Mouse (Mus musculus) erythroid progenitor cell, adult 5-6 weeks (primary cell): ENCODE data around the gene Washc1. TPM values are rescaled to one million over a fixed set of nuclear protein-coding genes. Genes with fewer than 3 reads are reported as not detected.
A peak's percentile ranks its signal among the peaks of the same experiment; 100 is the strongest.
"Not testable (repeated sequence)": the region's sequence is repeated elsewhere in the genome, so short reads cannot be mapped to it uniquely, and the experiment has no call there.

Experiments used
- ATAC-seq: replicated peaks from 2 replicates; pipeline ENCODE4 v1.8.0; 2016; ENCODE audit warnings: moderate number of reproducible peaks, mild to moderate bottlenecking, moderate TSS enrichment, inconsistent platforms; ENCODE audit not compliant: poor library complexity, low FRiP score, severe bottlenecking
- total RNA-seq, 2 experiments: library from RNA; stranded (forward) in 1 of 2; stranded (reverse) in 1 of 2; fragments of 150-400 nt in 1 of 2; fragments of 186-747, 209-891 nt in 1 of 2; gene quantifications; 2 replicates each; pipeline versions ENCODE4 v1.2.3 to v1.2.4; 2015 to 2017; ENCODE audit warnings: low replicate concordance in 2 of 2

Washc1 gene
- 8.0 and 15.1 TPM in 2 replicates for total RNA-seq (2015; ENCODE audit: low replicate concordance)
- total RNA-seq (2017; ENCODE audit: low replicate concordance), result 3.2 and 5.2 TPM in 2 replicates

DNA sequence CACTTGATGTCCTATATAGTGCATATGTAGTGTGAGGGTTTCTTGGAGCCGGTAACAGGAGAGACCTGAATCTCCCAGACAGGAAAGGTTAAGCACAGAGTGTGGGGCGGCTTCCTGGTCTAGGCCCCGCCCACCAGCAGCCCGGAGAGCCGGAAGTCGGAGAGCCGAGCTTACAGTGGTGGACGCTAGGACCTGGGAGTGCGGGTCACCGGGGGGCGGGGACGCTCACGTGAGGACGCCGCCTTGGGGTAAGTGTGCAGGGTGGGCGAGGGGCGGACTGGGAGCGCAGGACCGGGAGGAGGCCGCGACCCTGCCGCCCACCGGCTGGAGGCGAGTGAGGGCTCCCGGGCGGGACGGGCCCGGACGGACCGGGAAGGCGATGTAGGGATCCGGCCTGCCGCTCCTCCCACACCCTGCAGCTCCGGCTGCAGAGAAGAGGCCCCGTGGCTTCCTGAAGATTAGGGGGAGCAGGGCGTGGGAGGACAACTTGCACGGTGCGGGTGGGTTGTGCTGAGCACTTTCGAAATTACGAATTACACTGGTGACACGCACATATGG is at the start of gene Washc1:
Washc1 (plus strand) TSS at position 144 of the 558 bp plus-strand sequence.
- ATAC-seq, result peak; percentile 97

DNA sequence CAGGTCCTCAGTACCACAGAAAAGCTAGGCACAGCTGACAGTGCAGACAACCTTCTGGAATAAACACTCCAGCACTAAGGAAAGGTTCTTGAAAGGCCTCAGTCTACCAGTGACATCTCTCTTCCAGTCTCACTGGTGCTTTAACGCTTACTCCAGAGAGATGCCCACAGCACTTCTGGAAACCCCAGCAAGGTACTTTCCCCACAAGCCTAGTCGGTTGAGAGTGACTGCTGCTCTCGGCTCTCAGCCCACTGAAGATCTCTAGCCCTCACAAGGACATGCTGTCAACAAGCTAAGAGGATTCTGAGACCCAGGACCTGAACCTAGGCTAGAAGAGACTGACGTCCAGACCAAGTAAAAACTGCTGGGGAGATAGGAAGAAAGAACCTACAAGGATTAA is 46.2 kb upstream of the Washc1 start:
- ATAC-seq, result no peak

DNA sequence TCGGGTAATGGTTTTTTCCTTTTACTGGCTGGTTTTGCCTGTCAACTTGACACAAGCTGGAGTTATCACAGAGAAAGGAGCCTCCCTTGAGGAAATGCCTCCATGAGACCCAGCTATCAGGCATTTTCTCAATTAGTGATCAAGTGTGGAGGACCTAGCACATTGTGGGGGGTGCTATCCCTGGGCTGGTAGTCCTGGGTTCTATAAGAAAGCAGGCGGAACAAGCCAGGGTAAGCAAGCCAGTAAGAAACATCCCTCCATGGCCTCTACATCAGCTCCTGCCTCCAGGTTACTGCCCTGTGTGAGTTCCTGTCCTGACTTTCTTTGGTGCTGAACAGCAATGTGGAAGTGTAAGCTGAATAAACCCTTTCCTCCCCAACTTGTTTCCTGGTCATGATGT is 42.3 kb upstream of the Washc1 start:
- ATAC-seq, result not testable (repeated sequence)

DNA sequence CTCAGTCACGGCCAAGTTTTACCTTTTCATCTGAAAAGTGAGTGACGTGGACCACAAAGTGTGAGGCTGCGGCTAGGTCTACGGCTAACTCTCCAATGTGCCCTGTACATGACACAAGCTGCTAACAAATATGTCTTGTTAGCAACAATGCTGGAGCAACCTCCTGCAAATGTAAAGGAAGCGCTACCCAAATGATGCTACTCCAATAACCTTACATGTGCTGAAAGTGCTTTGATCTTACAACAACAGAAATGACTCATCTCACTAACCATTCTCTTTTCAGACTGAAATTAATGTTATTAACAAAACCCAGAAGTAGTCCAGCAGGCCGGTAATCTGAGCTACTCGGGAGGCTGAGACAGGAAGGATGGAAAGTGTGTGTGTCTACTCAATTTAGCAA is 37.4 kb upstream of the Washc1 start:
- ATAC-seq, result no peak

DNA sequence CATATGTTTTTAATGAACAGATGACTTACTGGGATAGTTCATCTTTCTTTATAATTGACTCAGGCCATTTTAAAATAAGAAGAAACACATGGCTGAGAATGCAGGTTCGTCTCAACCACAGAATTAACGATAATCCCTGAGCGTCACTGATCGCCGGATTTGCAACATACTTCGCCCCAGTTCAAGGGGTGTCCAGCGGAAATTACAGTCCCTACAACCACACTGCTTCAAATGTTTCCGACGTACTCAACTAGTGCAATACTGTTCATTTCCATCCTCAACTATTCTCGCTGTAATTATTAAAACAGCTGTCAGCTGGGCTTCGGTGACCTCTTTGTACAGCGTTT is 35.5 kb upstream of the Washc1 start:
- ATAC-seq, result peak; percentile 15; the same call in 1 of the 2 replicates

DNA sequence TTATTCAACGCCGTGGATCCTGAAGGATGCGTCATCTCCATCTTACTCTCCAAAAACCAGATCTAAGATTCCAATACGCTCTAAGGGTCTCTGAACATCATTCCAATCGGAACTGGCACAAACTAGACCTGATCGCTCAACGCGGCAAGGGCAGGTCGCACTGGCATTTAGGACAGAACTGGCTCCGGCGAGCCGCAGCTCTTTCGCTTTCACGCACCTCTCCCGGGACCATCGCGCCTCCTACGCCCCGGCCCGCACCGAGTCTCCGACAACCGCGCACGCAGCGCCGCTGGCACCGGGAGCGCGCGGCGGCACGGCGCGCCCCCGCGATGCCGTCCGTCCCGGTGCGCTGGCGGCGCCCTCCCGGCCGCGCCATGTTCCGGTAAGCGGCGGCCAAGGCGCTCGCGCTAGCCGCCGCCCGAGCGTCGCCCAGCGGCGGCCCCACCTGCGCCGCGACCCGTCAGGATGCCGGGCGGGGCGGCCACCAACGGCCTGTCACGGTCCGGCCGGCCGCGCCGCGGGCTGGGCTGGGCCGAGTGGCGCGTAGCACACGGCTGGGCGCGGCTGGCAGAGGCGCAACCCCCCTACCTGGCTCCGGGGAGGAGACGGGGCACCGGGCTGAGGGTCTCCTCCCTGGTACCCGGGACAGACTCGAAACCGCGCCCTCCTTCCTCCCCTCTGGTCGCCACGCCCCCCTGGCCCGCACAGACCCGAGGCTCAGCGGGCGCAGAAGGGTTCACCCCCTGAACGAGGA is 35.0 kb upstream of the Washc1 start:
- peak; percentile 62 for ATAC-seq

DNA sequence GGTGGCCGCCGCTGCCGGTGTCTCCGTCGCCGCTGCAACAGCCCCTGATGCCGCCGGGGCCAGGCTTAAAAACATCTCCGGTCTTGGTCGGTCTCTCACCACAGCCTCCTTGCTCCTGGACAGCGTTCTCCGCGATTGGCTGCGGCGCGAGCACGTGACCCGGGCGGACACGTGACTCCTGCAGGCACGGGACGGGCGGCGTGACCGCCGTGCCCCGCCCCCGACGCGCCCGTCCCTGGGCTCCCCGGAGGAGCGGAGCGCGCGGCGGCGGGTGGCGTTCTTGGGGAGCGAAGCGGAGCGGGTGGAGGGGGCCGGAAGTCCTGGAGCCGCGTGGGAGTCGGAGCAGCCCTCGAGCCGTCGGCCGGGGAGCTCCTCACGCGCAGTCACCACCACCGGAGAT is 34.4 kb upstream of the Washc1 start, which contains the start of gene Ankrd12:
Ankrd12 (minus strand) TSS at position 156 of the 400 bp plus-strand sequence.
- ATAC-seq, result peak; percentile 92

DNA sequence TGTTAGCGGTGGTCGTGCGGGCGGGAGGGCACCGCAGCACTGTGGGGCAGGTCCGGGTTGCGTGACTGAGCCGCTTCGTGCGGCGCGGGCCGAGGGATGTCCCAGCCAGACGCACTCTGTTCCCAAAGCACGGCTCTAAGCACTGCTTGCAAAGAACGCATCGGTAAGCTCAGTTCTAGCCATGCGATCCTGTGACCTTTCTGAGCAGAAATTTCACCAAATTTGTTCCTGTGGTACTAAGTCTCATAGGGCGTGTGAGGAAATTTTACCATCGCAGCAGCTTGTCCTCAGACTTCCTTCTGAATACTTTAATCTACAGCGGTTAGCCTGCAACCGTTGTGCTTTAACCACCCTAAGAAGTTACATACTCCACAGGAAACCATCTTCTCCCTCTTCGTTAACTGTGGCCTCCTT is 33.9 kb upstream of the Washc1 start:
- ATAC-seq, result 0 out of 2 replicates have a peak, but pooled peaks have one; percentile 17

DNA sequence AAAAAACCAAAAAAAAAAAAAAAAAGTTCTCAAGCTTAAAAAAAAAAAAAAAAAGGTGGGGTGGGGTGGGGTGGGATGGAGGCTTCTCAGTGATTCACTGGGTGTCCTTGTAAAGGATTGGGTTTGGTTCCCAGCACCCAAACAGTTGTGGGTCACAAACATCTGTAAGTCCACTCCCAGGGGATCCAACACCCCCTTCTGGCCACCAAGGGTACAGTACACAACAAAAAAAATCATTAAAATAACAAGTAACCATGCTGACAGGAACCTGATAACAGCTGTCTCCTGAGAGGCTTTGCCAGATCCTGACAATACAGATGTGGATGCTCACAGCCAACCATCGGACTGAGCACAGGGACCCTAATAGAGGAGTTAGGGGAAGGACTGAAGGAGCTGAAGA is 26.9 kb upstream of the Washc1 start:
- no peak for ATAC-seq

DNA sequence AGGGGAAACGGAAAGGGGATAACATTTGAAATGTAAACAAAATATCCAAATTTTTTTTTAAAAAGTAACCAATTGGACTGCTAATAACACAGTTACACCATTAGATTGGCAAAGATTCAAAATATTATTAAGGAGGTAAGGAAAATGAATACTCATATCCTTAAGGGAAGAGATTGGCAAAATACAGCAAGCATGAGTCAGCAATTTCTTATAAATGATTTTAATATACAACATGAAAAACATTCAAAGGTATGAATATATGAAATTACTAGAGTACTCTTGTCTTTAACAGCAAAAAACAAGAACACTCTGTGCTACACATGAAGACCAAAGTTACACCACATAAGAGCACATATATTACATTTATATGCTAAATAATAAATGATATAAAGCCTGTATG is 26.3 kb upstream of the Washc1 start:
- ATAC-seq, result no peak

DNA sequence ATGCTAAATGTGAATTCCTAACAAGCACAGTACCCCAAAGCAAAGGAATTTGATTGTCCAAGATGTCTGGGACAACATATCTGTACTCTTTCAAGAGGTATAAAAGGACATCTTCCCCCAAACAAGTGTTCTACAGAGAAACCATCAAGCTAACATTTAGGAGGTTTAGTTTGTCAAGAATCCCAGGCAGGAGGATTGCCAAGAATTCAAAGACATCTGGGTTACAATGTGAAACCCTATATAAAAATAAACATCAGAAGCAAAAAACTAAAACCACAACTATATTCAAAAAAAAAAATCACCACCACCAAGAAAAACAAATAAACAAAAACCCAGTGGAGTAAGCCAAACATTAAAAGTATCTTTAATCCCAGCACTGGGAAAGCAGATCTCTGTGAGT is 21.1 kb upstream of the Washc1 start:
- no peak for ATAC-seq

DNA sequence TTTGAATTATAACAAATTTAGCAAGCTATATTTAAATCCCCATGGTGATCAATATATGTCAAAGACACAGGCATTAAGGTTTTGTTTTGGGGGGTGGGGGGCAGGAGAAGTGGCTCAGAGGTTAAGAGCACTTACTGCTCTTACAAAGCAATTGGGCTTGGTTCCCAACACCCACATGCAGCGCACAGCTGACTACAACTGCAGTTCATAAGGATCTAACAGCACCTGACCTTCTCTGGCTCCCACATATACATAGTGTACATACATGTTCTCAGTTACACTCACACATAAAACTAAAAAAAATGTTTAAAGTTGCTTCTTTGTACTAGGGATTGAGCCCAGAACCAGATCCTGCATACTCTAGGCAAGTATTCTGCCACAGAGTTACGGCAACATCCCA is 20.0 kb upstream of the Washc1 start:
- ATAC-seq, result no peak

DNA sequence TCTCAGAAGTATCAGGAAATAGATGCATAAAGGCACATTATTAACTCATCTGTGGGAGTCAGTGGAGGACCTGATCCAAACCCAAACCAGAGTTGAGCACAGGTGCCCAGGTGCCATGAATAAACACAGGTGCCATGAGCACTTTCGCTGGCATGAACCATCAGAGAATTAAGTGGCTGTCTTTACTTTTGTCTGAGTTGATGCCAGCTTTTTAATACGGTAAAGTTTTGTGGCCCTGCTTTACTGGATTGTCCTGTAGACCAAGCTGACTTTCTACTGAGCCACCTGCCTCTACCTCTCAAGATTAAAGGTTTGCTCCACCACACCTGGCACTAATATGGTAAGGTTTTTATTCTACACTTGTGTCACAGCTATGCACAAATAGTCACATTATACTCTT is 19.3 kb upstream of the Washc1 start:
- no peak for ATAC-seq

DNA sequence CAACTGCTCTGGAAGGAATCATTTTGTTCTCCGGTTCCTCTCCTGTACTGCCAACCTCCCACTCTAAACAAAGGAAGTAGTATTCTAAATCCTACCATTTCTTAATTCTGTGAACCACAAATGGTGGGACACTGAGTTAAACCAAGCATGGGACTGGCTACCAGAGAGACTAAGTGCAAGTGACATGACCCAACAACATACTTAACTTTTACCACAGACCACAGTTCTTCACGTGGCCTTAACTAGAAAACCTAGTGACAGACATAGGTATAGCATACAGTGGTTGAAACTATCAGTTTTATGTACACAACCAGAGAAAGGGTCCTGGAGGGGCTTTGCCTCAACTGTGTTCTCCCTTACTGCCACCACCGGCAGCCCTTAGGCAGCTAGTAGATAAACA is 18.7 kb upstream of the Washc1 start:
- ATAC-seq, result no peak

DNA sequence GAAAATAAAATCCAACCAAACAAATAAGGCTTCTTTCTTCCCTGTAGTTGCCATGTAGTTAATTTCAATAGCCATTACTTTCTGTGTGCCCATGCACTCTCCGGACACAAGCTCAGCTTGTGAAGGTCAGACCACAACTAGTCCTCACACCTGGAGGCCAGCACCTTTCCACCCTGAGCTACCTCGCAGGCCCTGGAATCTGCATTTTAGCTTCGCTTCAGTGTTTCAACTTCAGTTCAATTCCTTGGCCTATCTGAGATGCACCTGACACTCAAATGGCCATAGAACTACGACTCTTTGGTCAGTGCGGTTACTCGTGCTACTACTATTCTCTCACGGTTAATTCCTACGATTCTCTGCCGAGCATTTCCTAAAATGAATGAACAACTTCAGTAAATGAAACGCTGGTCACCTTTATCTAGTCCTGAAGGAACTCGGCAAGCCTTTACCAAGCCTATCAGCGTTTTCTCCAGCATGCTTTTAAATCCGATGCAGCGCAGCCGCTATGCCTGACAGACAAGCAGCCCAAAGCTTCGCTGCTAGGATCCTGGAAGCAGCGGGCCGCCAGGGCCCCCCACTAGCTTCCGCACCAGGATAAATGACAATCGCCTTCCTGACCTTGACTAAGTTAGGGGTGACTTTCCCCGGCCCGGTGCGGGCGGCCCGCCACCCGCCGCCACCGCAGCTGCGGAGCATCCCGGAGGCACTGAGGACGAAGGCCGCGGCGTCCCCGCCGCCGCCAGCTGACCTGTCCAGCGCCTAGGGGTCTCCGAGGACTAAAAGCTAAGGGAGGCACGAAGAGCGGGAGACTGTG is 10.6 kb upstream of the Washc1 start:
- ATAC-seq, result peak; percentile 55

DNA sequence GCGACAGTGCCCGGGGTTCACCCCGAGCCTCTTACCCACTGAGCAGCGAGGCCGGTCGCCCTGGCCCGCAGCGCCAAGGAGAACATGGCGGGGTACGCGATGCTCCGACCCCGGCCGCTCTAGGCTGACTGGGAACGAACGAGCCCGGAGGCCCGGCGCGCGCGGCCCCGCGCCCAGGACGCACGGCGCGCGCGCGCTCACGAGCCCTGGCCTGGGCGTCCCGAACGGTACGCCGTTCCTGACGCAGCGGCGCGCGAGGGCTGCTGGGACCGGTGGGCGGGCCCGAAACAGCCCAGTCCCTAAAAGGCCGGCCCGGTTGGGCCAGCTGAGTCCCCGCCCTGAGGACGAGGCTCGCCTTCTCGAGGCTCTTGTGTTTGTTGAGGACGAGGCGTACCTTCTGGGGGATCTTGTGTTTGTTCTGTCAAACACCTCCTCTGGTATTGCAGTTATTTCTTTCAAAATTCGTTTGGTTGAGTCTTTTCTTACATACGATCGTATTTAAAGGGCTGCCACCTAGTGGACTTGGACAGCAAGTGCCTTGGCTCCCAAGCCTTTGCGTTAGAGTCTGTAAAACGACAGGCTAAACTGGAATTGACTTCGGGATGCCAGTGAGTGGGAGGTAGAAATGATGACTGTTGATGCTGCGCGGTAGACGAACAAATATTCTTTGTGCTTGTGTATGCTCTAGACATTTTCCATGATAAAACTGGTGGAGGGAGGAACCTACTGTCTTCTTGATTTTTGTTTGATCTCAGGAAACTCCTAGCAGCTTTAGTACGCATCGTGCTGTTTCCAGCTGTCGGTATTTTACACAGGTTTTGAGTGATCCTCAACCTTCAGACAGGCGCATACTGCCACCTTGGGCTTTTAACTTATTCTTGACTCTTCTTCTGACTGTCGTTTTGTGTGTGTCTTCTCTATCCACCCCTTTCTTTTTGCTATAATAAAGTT is 9.7 kb upstream of the Washc1 start, which contains the start of gene Ndufv2:
Ndufv2 (minus strand) TSS at position 180 of the 951 bp plus-strand sequence.
- peak; percentile 98 for ATAC-seq

DNA sequence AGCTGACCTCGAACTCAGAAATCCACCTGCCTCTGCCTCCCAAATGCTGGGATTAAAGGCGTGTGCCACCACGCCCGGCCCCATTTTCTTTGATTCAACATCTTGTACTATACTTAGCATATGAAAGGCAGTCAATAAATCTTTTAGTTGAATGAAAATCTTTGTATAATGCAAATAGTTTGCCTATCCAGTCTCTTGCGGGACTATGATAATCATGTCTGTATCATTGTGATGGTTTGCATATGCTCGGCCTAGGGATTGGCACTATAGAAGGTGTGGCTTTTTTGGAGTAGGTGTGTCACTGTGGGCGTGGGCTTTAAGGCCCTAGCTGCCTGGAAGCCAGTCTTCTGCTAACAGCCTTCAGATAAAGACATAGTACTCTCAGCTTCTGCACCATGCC is 7.3 kb upstream of the Washc1 start:
- ATAC-seq, result no peak

DNA sequence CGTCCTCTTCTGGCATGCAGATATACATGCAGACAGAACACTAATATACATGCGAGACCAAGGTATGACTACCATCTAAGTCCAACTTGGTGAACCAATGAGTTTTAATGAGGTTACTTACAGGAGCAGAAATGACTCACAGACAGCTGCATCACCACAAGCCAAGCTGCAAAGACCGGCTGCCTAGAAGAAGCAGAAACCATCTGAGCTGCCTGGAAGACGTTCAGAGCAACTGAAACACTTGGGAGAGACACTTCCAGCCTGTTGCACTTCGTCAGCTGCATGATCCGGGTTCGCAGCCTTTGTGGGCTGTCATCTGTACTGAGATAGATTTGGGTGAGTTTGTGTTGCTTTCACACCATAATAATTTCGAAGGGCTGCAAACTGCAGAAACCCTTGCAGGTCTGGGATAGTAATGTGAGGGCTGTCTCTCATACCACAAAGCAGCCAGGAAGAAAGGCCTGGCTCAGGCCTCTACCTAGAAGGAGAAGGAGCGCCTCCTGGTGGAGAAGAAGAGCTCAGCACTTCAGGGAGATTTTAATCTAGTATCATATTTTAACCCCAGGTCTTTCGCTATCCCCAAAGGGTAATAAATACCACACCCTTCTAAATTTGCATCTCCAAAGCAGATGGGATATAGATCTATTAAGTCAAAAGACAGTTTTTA is 4.6 kb upstream of the Washc1 start:
- ATAC-seq, result peak; percentile 50; the same call in 1 of the 2 replicates

DNA sequence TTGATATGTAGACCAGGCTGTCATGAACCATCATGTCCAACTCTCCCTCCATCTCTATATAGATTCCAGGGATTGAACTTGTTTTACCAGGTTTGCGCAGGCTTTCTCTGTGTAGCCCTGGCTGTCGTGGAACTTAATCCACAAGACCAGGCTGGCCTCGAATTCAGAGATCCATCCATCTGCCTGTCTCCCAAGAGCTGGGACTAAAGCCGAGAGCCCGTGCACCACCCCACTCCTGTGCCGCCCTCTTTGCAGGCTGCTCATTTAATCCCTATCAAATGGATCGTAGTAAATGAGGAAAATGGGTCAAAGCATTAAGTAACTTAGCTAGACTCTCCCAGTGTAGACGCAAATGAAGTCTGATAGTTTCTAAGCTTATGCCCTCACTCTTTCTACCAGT is 3.9 kb upstream of the Washc1 start:
- ATAC-seq, result no peak
